Mouse (Mus musculus) cerebellum, postnatal 14 days (tissue): Measurements from ENCODE around the gene 1700021F05Rik.
"Not testable (repeated sequence)": the region's sequence is repeated elsewhere in the genome, so short reads cannot be mapped to it uniquely, and the experiment has no call there.

Experiments
- DNase-seq, 2 experiments: peaks; one replicate each; pipeline ENCODE4 v3.0.0; 2021; ENCODE audit warnings: mixed read lengths in 2 of 2

Gene 1700021F05Rik

GRCm38 (mm10) chr10:43538831-43539230 is 2.0 kb downstream of the 1700021F05Rik start:
- DNase-seq = no peak

GRCm38 (mm10) chr10:43537652-43538051 is 3.1 kb downstream of the 1700021F05Rik start:
- no peak for DNase-seq

- DNase-seq = no peak
Measured at GRCm38 (mm10) chr10:43534382-43534781, 6.4 kb downstream of the 1700021F05Rik start.

- peak; percentile 21 to 22 for DNase-seq
Measured at GRCm38 (mm10) chr10:43527283-43528269, 13.2 kb downstream of the 1700021F05Rik start.

- DNase-seq = not testable (repeated sequence)
Measured at GRCm38 (mm10) chr10:43523931-43524330, 16.9 kb downstream of the 1700021F05Rik start, which contains the start of gene Gm9803. Gm9803 (plus strand) TSS chr10:43524084.

- no peak for DNase-seq
Measured at GRCm38 (mm10) chr10:43519977-43520376, 20.8 kb downstream of the 1700021F05Rik start.

- no peak for DNase-seq
Measured at GRCm38 (mm10) chr10:43518368-43518767, 22.4 kb downstream of the 1700021F05Rik start.

- DNase-seq = peak; percentile 55 to 65
Measured at GRCm38 (mm10) chr10:43517836-43518235, 23.0 kb downstream of the 1700021F05Rik start.

- DNase-seq = peak in 1 of 2 experiments; percentile 26
Measured at GRCm38 (mm10) chr10:43516992-43517660, 23.7 kb downstream of the 1700021F05Rik start.

- DNase-seq = no peak
Measured at GRCm38 (mm10) chr10:43512976-43513375, 27.8 kb downstream of the 1700021F05Rik start.

- DNase-seq = no peak
Measured at GRCm38 (mm10) chr10:43509228-43509627, 31.6 kb downstream of the 1700021F05Rik start.

- DNase-seq = no peak
Measured at GRCm38 (mm10) chr10:43507051-43507450, 33.7 kb downstream of the 1700021F05Rik start.

- DNase-seq = no peak
Measured at GRCm38 (mm10) chr10:43504291-43504690, 36.5 kb downstream of the 1700021F05Rik start.

GRCm38 (mm10) chr10:43502599-43502998 is 38.2 kb downstream of the 1700021F05Rik start:
- DNase-seq = peak; percentile 57 to 71

- DNase-seq = peak; percentile 58
Measured at GRCm38 (mm10) chr10:43490846-43491245, 49.9 kb downstream of the 1700021F05Rik start.

GRCm38 (mm10) chr10:43490034-43490433 is 50.8 kb downstream of the 1700021F05Rik start:
- no peak for DNase-seq

- DNase-seq = no peak
Measured at GRCm38 (mm10) chr10:43489550-43489949, 51.2 kb downstream of the 1700021F05Rik start.

- DNase-seq = no peak
Measured at GRCm38 (mm10) chr10:43489139-43489538, 51.7 kb downstream of the 1700021F05Rik start.

- no peak for DNase-seq
Measured at GRCm38 (mm10) chr10:43488258-43488657, 52.5 kb downstream of the 1700021F05Rik start.

- no peak for DNase-seq
Measured at GRCm38 (mm10) chr10:43487441-43488010, 53.3 kb downstream of the 1700021F05Rik start.

GRCm38 (mm10) chr10:43485751-43486268 is 55.0 kb downstream of the 1700021F05Rik start:
- DNase-seq = no peak

- DNase-seq = peak in 1 of 2 experiments; percentile 28
Measured at GRCm38 (mm10) chr10:43483426-43483995, 57.3 kb downstream of the 1700021F05Rik start.
